Mouse (Mus musculus) frontal cortex, postnatal 25 days (tissue): Measurements from ENCODE around the gene Helt.

Source experiments
- DNase-seq, 2 experiments: peaks; one replicate each; pipeline ENCODE4 v3.0.0; 2022; ENCODE audit warnings: low spot score in 2 of 2

The Helt gene

GRCm38 (mm10) chr8:46294181-46294892, at the start of gene Helt:
Helt (minus strand) TSS chr8:46294671.
- DNase-seq = no peak

- no peak for DNase-seq
These were observed 47.8 kb upstream of the Helt start for GRCm38 (mm10) chr8:46342272-46342671.

GRCm38 (mm10) chr8:46340381-46341273, 46.2 kb upstream of the Helt start:
- no peak for DNase-seq

- DNase-seq = no peak
These were observed 44.8 kb upstream of the Helt start for GRCm38 (mm10) chr8:46339317-46339716.

GRCm38 (mm10) chr8:46336351-46336750, 41.9 kb upstream of the Helt start:
- DNase-seq = no peak

GRCm38 (mm10) chr8:46332389-46333061, 38.1 kb upstream of the Helt start:
- no peak for DNase-seq

GRCm38 (mm10) chr8:46331801-46332200, 37.3 kb upstream of the Helt start:
- no peak for DNase-seq

- no peak for DNase-seq
These were observed 34.9 kb upstream of the Helt start for GRCm38 (mm10) chr8:46329396-46329795.

- no peak for DNase-seq
These were observed 32.8 kb upstream of the Helt start for GRCm38 (mm10) chr8:46327284-46327683.

GRCm38 (mm10) chr8:46326715-46327114, 32.2 kb upstream of the Helt start:
- no peak for DNase-seq

- no peak for DNase-seq
These were observed 30.2 kb upstream of the Helt start for GRCm38 (mm10) chr8:46324676-46325075.

GRCm38 (mm10) chr8:46323672-46324191, 29.3 kb upstream of the Helt start:
- no peak for DNase-seq

GRCm38 (mm10) chr8:46322833-46323232, 28.4 kb upstream of the Helt start:
- DNase-seq = no peak

GRCm38 (mm10) chr8:46322421-46322820, 27.9 kb upstream of the Helt start:
- no peak for DNase-seq

- no peak for DNase-seq
These were observed 24.3 kb upstream of the Helt start for GRCm38 (mm10) chr8:46318802-46319201.

- DNase-seq = no peak
These were observed 22.7 kb upstream of the Helt start for GRCm38 (mm10) chr8:46317161-46317560.

GRCm38 (mm10) chr8:46313798-46314197, 19.3 kb upstream of the Helt start:
- DNase-seq = no peak

GRCm38 (mm10) chr8:46311159-46311558, 16.7 kb upstream of the Helt start:
- DNase-seq = peak in 1 of 2 experiments; percentile 72

- DNase-seq = no peak
These were observed 13.7 kb upstream of the Helt start for GRCm38 (mm10) chr8:46308189-46308588.

- DNase-seq = no peak
These were observed 11.4 kb upstream of the Helt start for GRCm38 (mm10) chr8:46305733-46306349.

- DNase-seq = no peak
These were observed 7.7 kb upstream of the Helt start for GRCm38 (mm10) chr8:46302121-46302520.

GRCm38 (mm10) chr8:46298847-46299246, 4.4 kb upstream of the Helt start:
- no peak for DNase-seq
